Mouse (Mus musculus): Measurements from ENCODE around the gene Tmem59. TPM values are rescaled to one million over a fixed set of nuclear protein-coding genes. Genes with fewer than 3 reads are reported as not detected.
A peak's percentile ranks its signal among the peaks of the same experiment; 100 is the strongest.

Tmem59 gene
- 321 and 334 TPM in 2 replicates for polyA plus RNA-seq (2016; fragmentation: Nextera tagmentation; extraction: Ambion mirVana)

- Histone ChIP-seq H3K4me3 (peak within 1 kb of the TSS; percentile 95), H3K4me2 (peak within 1 kb of the TSS; percentile 88), H3K27ac (ENCODE audit: poor library complexity, severe bottlenecking) (peak within 1 kb of the TSS; percentile 98), H3K9ac (peak within 1 kb of the TSS; percentile 89), H3K9me3 (replicated peaks) (no peaks in the 10 kb centered on the region), H3K36me3 (peaks cover 21% of the 10 kb centered on the region), H3K4me1 (replicated peaks) (peaks cover 28% of the 10 kb centered on the region), H3K27me3 (replicated peaks) (no peaks in the 10 kb centered on the region)
- WGBS, result under 1% methylated on average over 44 of the region's 49 CpGs
- ATAC-seq (ENCODE audit: insufficient number of reproducible peaks, low FRiP score), result peak; percentile 94
Measured at GRCm38 (mm10) chr4:107178182-107178829, at the start of gene Tmem59. TSS of gene Tmem59 (plus strand) at chr4:107178399.

GRCm38 (mm10) chr4:107129373-107129772 lies 48.8 kb upstream of the Tmem59 start:
- WGBS, result 60% methylated on average over 8 of the region's 8 CpGs
- no peak overlapping the region for H3K4me3 ChIP-seq
- ATAC-seq (ENCODE audit: insufficient number of reproducible peaks, low FRiP score), result no peak

GRCm38 (mm10) chr4:107130534-107130933 lies 47.7 kb upstream of the Tmem59 start:
- Histone ChIP-seq H3K4me2 (0 out of 2 replicates have a peak overlapping the region, but pooled peaks have one; percentile 11), H3K9ac (no peak overlapping the region), H3K4me3 (no peak overlapping the region), H3K27ac (ENCODE audit: poor library complexity, severe bottlenecking) (no peak overlapping the region), H3K27me3 (replicated peaks) (peaks cover 20% of the 10 kb centered on the region), H3K4me1 (replicated peaks) (peaks cover 26% of the 10 kb centered on the region; the same call in 1 of the 2 replicates), H3K9me3 (replicated peaks) (no peaks in the 10 kb centered on the region), H3K36me3 (no peaks in the 10 kb centered on the region)
- no peak for ATAC-seq (ENCODE audit: insufficient number of reproducible peaks, low FRiP score)
- 21% methylated on average over 9 of the region's 9 CpGs for whole genome bisulfite sequencing

More at GRCm38 (mm10) chr4:107129373-107129772, 48.8 kb upstream of the Tmem59 start:
- no peak overlapping the region for H3K27ac ChIP-seq (ENCODE audit: poor library complexity, severe bottlenecking)
- no peaks in the 10 kb centered on the region for H3K9me3 ChIP-seq (replicated peaks)
- H3K9ac ChIP-seq, result no peak overlapping the region
- H3K4me2 ChIP-seq, result no peak overlapping the region
- H3K27me3 ChIP-seq (replicated peaks), result peaks cover 26% of the 10 kb centered on the region
- H3K36me3 ChIP-seq, result no peaks in the 10 kb centered on the region
- peaks cover 23% of the 10 kb centered on the region; the same call in 1 of the 2 replicates for H3K4me1 ChIP-seq (replicated peaks)

- H3K4me1 ChIP-seq (replicated peaks), result peaks cover 51% of the 10 kb centered on the region
Measured at GRCm38 (mm10) chr4:107134891-107135290, 43.3 kb upstream of the Tmem59 start.

GRCm38 (mm10) chr4:107135663-107136062 lies 42.5 kb upstream of the Tmem59 start:
- WGBS, result 68% methylated on average over 5 of the region's 5 CpGs
- Histone ChIP-seq H3K4me3 (no peak overlapping the region), H3K9ac (no peak overlapping the region), H3K4me1 (replicated peaks) (peaks cover 54% of the 10 kb centered on the region), H3K36me3 (peaks cover 9% of the 10 kb centered on the region), H3K27ac (ENCODE audit: poor library complexity, severe bottlenecking) (no peak overlapping the region), H3K4me2 (no peak overlapping the region), H3K9me3 (replicated peaks) (no peaks in the 10 kb centered on the region), H3K27me3 (replicated peaks) (0 out of 2 replicates have a peak, but pooled peaks cover 7% of the 10 kb centered on the region)
- no peak for ATAC-seq (ENCODE audit: insufficient number of reproducible peaks, low FRiP score)

More at GRCm38 (mm10) chr4:107134891-107135290, 43.3 kb upstream of the Tmem59 start:
- 0 out of 2 replicates have a peak, but pooled peaks cover 7% of the 10 kb centered on the region for H3K27me3 ChIP-seq (replicated peaks)
- no peak overlapping the region for H3K9ac ChIP-seq
- no peak overlapping the region for H3K27ac ChIP-seq (ENCODE audit: poor library complexity, severe bottlenecking)
- H3K4me2 ChIP-seq, result no peak overlapping the region
- 72% methylated on average over 3 of the region's 3 CpGs for WGBS
- H3K4me3 ChIP-seq, result no peak overlapping the region
- peaks cover 9% of the 10 kb centered on the region for H3K36me3 ChIP-seq
- no peaks in the 10 kb centered on the region for H3K9me3 ChIP-seq (replicated peaks)
- no peak for ATAC-seq (ENCODE audit: insufficient number of reproducible peaks, low FRiP score)

- ATAC-seq (ENCODE audit: insufficient number of reproducible peaks, low FRiP score), result no peak
- WGBS, result 22% methylated on average over 3 of the region's 3 CpGs
Measured at GRCm38 (mm10) chr4:107136531-107136930, 41.7 kb upstream of the Tmem59 start.

GRCm38 (mm10) chr4:107138948-107139835 lies 39.0 kb upstream of the Tmem59 start:
- Histone ChIP-seq H3K9ac (no peak overlapping the region), H3K4me2 (peak overlapping the region; percentile 22), H3K9me3 (replicated peaks) (no peaks in the 10 kb centered on the region), H3K27me3 (replicated peaks) (0 out of 2 replicates have a peak, but pooled peaks cover 7% of the 10 kb centered on the region), H3K36me3 (peaks cover 14% of the 10 kb centered on the region), H3K4me1 (replicated peaks) (peaks cover 47% of the 10 kb centered on the region), H3K27ac (ENCODE audit: poor library complexity, severe bottlenecking) (no peak overlapping the region), H3K4me3 (no peak overlapping the region)
- no peak for ATAC-seq (ENCODE audit: insufficient number of reproducible peaks, low FRiP score)
- whole genome bisulfite sequencing, result 55% methylated on average over 37 of the region's 37 CpGs

More at GRCm38 (mm10) chr4:107136531-107136930, 41.7 kb upstream of the Tmem59 start:
- H3K36me3 ChIP-seq, result peaks cover 9% of the 10 kb centered on the region
- H3K9ac ChIP-seq, result no peak overlapping the region
- H3K4me2 ChIP-seq, result no peak overlapping the region
- H3K9me3 ChIP-seq (replicated peaks), result no peaks in the 10 kb centered on the region
- no peak overlapping the region for H3K27ac ChIP-seq (ENCODE audit: poor library complexity, severe bottlenecking)
- H3K4me3 ChIP-seq, result no peak overlapping the region
- peaks cover 53% of the 10 kb centered on the region for H3K4me1 ChIP-seq (replicated peaks)
- H3K27me3 ChIP-seq (replicated peaks), result 0 out of 2 replicates have a peak, but pooled peaks cover 7% of the 10 kb centered on the region

- WGBS, result 63% methylated on average over 13 of the region's 13 CpGs
- Histone ChIP-seq H3K4me2 (no peak overlapping the region), H3K36me3 (peaks cover 14% of the 10 kb centered on the region), H3K4me3 (no peak overlapping the region), H3K4me1 (replicated peaks) (peaks cover 47% of the 10 kb centered on the region), H3K27me3 (replicated peaks) (0 out of 2 replicates have a peak, but pooled peaks cover 7% of the 10 kb centered on the region), H3K9me3 (replicated peaks) (no peaks in the 10 kb centered on the region), H3K9ac (0 out of 2 replicates have a peak overlapping the region, but pooled peaks have one; percentile 1), H3K27ac (ENCODE audit: poor library complexity, severe bottlenecking) (0 out of 2 replicates have a peak overlapping the region, but pooled peaks have one; percentile 6)
- ATAC-seq (ENCODE audit: insufficient number of reproducible peaks, low FRiP score), result no peak
Measured at GRCm38 (mm10) chr4:107139836-107140631, 38.2 kb upstream of the Tmem59 start.

- peaks cover 34% of the 10 kb centered on the region for H3K36me3 ChIP-seq
- no peak overlapping the region for H3K9ac ChIP-seq
- no peak overlapping the region for H3K4me2 ChIP-seq
- H3K9me3 ChIP-seq (replicated peaks), result no peaks in the 10 kb centered on the region
- 0 out of 2 replicates have a peak, but pooled peaks cover under 1% of the 10 kb centered on the region for H3K27me3 ChIP-seq (replicated peaks)
- WGBS, result 86% methylated on average over 8 of the region's 8 CpGs
- no peak for ATAC-seq (ENCODE audit: insufficient number of reproducible peaks, low FRiP score)
- no peak overlapping the region for H3K4me3 ChIP-seq
- peaks cover 21% of the 10 kb centered on the region for H3K4me1 ChIP-seq (replicated peaks)
- no peak overlapping the region for H3K27ac ChIP-seq (ENCODE audit: poor library complexity, severe bottlenecking)
Measured at GRCm38 (mm10) chr4:107143511-107143910, 34.7 kb upstream of the Tmem59 start.

GRCm38 (mm10) chr4:107150991-107151390 lies 27.2 kb upstream of the Tmem59 start:
- Histone ChIP-seq H3K27ac (ENCODE audit: poor library complexity, severe bottlenecking) (no peak overlapping the region), H3K4me2 (no peak overlapping the region), H3K4me3 (no peak overlapping the region), H3K4me1 (replicated peaks) (no peaks in the 10 kb centered on the region), H3K36me3 (peaks cover 42% of the 10 kb centered on the region), H3K9me3 (replicated peaks) (no peaks in the 10 kb centered on the region), H3K27me3 (replicated peaks) (no peaks in the 10 kb centered on the region), H3K9ac (no peak overlapping the region)
- ATAC-seq (ENCODE audit: insufficient number of reproducible peaks, low FRiP score), result no peak
- 84% methylated on average over 6 of the region's 6 CpGs for WGBS
